Mouse (Mus musculus) gastrocnemius, adult 18-20 months (tissue): ENCODE measurements around the gene Ugt3a2. TPM values are rescaled to one million over a fixed set of nuclear protein-coding genes. Genes with fewer than 3 reads are reported as not detected.

Source experiments
- DNase-seq: peaks from one replicate; pipeline ENCODE4 v3.0.0; 2021; ENCODE audit warnings: low spot score
- long read RNA-seq, 2 experiments: library from polyadenylated mRNA; stranded (forward); transcript quantifications; one replicate each; pipeline ENCODE4 v2.0.0; 2021
- total RNA-seq, 2 experiments: library from RNA; stranded (reverse); gene quantifications; 2 replicates each; pipeline ENCODE4 v1.2.3; 2021

Ugt3a2 gene
- total RNA-seq, result not detected
- long read RNA-seq, experiment 1, result 0 reads
- long read RNA-seq, experiment 2, result 0 reads

DNA sequence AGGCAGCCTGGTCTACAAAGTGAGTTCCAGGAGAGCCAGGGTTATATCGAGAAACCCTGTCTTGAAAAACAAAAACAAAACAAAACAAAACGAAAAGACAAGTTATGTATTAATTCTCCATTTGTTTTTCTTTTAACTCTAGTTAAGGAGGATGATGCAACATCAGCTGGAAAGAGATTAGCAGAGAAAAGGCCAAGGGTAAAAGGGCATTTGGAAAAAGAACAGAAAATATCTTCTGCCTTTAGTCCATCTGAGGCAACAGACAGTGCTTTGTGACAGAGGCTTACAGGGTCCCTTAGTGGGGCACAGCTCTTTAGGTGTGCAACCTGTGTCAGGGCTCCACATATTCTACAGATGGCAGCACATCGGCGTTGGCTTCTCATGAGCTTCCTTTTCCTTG is at the start of gene Ugt3a2:
Gene Ugt3a2 (plus strand): TSS at position 210 of the 400 bp plus-strand sequence.
- DNase-seq, result no peak

DNA sequence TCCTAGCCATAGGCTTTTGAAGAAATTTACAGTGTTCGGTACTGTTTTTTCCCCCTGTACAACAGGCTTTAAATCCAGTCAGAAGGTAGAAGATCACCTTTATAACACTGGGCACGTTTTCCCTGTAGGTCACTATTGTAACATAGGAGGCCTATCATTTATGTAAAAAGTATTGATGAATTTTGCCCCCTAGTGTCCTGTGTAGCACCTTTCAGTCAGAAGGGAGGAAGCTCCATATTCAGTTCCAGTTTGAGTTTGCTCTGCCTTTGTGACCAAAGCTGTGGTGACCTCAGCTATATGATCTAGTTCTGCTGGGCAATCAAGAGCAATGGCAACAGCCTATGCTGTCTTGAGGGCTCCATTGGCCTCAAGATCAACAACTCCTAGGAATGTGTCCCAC is 45.7 kb upstream of the Ugt3a2 start:
- DNase-seq, result no peak

DNA sequence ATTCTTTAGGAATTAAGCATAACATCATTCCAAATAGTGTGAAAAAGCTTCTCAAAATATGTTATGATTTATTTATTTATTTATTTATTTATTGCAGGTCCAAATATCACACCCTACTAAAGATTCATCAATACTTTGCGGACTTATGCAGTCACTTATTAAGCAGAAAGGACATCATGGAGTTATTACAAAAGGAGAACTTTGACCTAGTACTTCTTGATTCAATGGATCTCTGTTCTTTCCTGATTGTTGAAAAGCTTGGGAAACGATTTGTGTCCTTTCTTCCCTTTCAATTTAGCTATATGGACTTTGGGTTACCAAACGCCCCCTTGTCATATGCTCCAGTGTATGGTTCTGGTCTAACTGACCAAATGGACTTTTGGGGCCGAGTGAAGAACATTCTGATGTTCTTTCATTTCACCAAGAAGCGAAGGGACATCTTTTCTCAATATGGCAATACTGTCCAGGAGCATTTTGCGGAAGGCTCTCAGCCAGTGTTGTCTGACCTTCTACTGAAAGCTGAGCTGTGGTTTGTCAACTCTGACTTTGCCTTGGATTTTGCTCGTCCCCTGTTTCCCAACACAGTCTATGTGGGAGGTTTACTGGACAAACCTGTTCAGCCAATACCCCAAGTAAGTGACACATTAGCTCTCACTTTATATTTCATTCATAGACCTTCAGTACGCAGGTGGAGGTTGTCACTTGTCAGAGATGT is 29.2 kb upstream of the Ugt3a2 start:
- no peak for DNase-seq

DNA sequence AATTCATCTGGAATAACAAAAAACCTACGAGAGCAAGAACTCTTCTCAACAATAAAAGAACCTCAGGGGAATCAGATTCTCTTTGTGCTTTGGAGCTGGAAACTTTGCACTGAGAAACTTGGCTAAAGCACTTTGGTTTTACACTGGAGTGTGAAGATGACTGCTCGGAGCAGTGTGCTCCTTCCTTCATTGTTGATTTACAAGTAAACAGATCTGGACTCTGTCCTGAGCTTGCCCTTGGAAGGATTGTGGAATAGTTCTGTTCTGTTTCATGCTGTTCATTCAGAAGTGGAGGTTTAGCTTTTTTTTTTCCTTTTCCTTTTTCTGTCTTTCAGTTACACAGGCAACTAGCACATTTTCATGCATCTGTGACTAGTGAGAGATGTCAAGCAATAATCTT is 754 bp upstream of the Ugt3a2 start:
- DNase-seq, result no peak

DNA sequence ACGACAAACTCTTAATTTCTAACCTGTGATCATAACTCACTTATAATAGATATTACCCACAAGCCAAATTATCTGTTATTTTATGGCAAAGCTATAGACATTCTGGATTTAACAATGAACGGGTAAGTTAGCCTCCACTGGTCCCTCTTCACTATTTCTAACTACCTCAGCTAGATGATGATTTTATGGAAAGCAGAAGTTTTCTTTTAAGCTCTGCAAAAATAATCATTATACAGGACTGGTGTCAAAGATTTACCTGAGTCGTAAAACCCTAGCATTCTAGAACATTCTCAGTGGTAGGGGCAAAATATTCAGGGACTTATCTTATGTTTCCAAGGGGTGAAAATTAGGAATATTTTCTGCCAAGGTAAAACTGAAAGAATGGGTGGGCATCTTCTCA is 1.3 kb downstream of the Ugt3a2 start:
- DNase-seq, result no peak

DNA sequence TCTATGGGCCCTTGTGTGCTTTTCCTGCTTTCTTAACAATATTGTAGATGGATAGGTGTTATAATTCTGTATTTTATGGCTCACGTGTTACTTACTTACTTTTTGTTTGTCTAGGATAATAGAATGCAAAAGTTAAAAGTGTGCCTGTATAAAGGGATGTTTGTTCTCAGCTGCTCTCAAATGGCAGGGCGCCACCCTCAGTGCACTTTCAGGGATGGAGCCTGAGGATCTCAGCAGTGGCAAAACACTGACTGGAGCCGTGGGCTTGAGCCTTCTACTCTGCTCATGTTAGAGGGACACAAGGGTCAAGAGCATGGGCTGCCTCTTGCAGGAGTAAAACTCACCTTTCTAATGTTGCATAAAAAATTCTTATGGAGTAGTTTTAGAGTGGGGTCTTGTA is 1.7 kb downstream of the Ugt3a2 start:
- no peak for DNase-seq

DNA sequence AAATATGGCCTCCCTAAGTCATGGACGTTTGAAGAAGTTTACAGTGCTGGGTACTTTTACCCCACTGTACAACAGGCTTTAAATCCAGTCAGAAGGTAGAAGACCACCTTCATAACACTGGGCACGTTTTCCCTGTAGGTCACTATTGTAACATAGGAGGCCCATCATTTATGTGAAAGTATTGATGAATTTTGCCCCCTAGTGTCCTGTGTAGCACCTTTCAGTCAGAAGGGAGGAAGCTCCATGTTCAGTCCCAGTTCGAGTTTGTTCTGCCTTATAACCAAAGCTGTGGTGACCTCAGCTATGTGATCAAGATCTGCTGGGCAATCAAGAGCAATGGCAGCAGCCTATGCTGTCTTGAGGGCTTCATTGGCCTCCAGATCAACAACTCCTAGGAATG is 13.4 kb downstream of the Ugt3a2 start:
- DNase-seq, result no peak

DNA sequence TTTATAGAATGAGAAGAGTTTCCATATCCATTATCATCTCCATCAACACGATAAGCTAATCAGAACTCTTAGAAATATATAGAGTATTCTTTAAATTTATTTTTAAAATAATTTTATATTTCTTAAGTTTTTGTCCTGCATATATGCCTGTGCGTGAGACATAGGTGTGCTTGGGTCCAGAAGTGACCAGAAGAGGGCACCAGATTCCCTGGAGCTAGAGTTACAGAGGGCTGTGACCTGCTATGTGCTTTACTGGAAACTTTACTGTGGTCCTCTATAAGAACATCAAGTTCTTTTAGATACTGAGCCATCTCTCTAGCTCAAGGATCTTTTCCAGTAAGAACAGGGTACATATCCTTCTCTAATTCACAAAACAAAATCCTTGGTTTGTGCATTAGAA is 27.5 kb downstream of the Ugt3a2 start:
- no peak for DNase-seq

DNA sequence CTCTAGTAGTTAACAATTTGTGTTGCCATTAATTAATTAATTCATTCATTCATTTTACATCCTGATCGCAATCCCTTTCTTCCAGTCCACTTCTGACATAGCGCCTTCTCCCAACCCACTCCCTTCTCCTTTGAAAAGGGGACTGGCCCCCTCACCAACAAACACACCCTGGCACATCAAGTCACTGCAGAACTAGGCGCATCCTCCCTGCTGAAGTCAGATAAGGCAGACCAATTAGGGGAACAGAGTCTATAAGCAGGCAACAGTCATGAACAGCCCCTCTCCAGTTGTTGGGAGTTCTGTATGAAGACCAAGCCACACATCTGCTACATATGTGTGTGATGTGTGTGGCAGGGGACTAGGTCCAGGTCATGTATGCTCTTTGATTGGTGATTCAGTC is 33.4 kb downstream of the Ugt3a2 start:
- DNase-seq, result no peak

DNA sequence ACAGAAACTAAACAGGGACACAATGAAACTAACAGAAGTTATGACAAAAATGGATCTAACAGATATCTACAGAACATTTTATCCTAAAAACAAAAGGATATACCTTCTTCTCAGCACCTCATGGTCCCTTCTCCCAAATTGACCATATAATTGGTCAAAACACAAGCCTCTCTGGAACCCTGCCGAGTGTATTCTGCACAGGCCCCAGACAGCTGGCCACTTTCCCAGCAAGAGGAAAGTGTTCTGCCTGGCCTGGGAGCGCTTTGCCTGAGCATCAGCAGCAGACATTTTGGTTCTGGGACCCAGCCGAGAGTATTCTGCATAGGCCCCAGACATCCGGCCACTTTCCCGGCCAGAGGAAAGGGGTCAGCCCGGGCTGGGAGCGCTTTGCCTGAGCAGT is 40.9 kb downstream of the Ugt3a2 start:
- DNase-seq, result no peak

DNA sequence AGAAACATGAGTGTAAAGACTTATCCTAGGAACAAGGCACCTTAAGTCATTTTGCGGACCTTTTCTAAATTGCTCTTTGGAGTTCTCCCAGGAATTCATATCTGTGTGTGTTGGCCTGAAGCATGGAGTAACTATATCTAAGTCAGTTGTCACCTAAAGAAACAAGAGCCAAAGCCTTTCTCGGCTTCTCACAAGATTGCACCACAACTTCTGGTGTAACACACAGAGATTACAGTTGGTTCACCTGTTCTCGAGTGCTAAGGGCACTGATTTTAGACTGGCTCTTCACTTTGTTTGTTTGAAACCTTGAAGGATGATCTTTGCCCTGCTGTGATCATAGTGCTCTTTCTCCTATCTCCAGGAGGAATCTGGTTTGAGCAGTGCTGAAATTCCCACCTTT is 74.1 kb downstream of the Ugt3a2 start:
- no peak for DNase-seq

Other genes starting within 250 kb of the Ugt3a2 start
- gene Lmbrd2, start 195.0 kb upstream of the Ugt3a2 start, total RNA-seq, result 10 to 100 TPM; 16.3 to 16.6 TPM
- gene Skp2, start 180.1 kb upstream of the Ugt3a2 start, total RNA-seq, result under 1 TPM; 0.31 to 0.39 TPM
- gene Ugt3a1, start 58.7 kb upstream of the Ugt3a2 start, total RNA-seq, result not detected
- not detected for gene Capsl, start 100.5 kb downstream of the Ugt3a2 start, total RNA-seq
- gene Il7r, start 194.6 kb downstream of the Ugt3a2 start, total RNA-seq, result under 1 TPM; 0.55 TPM